Mouse (Mus musculus): ENCODE results near the gene Papolb.

DNA sequence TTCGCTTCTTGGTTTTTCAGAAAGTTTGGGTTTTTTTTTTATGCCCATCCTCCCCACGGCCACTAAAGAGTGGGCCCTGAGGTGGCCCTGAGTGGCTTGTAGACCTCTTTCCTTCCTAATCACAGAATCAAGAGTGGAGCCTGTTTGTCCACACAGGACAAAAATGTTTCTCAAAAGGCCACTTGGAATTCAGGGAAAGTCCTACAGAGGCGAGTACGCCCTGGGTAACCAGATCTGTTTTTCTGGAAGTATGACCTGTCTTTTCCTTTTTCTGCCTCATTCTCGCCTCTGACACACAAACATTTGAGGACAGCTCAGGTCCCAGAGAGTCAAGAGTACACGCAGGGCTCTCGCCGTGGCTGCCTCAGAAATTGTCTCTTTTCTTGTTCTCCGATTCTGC, 19.6 kb upstream of the Papolb start:
- TF ChIP-seq CTCF (IDR thresholded peaks at IDR 0.05; ENCODE audit: insufficient read depth, low read length) (no peak), POLR2A (IDR thresholded peaks at IDR 0.05; ENCODE audit: borderline replicate concordance, extremely low read depth, low read depth, low read length) (no peak)

All from lung, adult 2 months (tissue).